Mouse (Mus musculus) limb, embryonic 12.5 days (tissue): ENCODE data around the gene Nipal1. TPM values are rescaled to one million over a fixed set of nuclear protein-coding genes. Genes with fewer than 3 reads are reported as not detected.
A peak's percentile ranks its signal among the peaks of the same experiment; 100 is the strongest.

Source experiments
- ATAC-seq: fragments of 200-750 bp; cut with Nextera tagmentation; 2 replicates; pipeline ENCODE4 v1.8.0; 2017; ENCODE audit warnings: low read depth, moderate TSS enrichment; ENCODE audit not compliant: insufficient number of reproducible peaks, insufficient read depth, low FRiP score, low TSS enrichment
- H3K27ac ChIP-seq: fragments of 300-500 bp; sonication (generic); 2 replicates; pipeline ENCODE4 v1.5.1; 2016; ENCODE audit warnings: mild to moderate bottlenecking, moderate library complexity
- H3K27me3 ChIP-seq: fragments of 300-500 bp; sonication (generic); 2 replicates; pipeline ENCODE4 v1.6.1; 2016; ENCODE audit warnings: mild to moderate bottlenecking, moderate library complexity
- H3K36me3 ChIP-seq: fragments of 300-500 bp; sonication (generic); 2 replicates; pipeline ENCODE4 v1.6.1; 2016; ENCODE audit warnings: mild to moderate bottlenecking, moderate library complexity
- H3K4me1 ChIP-seq: fragments of 300-500 bp; sonication (generic); replicated peaks from 2 replicates; pipeline ENCODE4 v1.6.1; 2016
- H3K4me2 ChIP-seq: fragments of 300-500 bp; sonication (generic); 2 replicates; pipeline ENCODE4 v1.6.1; 2016; ENCODE audit warnings: mild to moderate bottlenecking, moderate library complexity
- H3K4me3 ChIP-seq: fragments of 300-500 bp; sonication (generic); replicated peaks from 2 replicates; pipeline ENCODE4 v1.5.1; 2016; ENCODE audit warnings: mild to moderate bottlenecking
- H3K9ac ChIP-seq: fragments of 300-500 bp; sonication (generic); replicated peaks from 2 replicates; pipeline ENCODE4 v1.6.1; 2016; ENCODE audit warnings: mild to moderate bottlenecking, moderate library complexity
- H3K9me3 ChIP-seq: fragments of 300-500 bp; sonication (generic); 2 replicates; pipeline ENCODE4 v1.6.1; 2016; ENCODE audit warnings: mild to moderate bottlenecking, moderate library complexity
- WGBS: fragments of 180-500 bp; shearing (Covaris S2); methylation state at CpG from one replicate; pipeline ENCODE4 v1.1.7; 2016; 5-methylcytosine and 5-hydroxymethylcytosine counted together
- polyA plus RNA-seq: library from polyadenylated mRNA; unstranded; fragments of >200 nt; fragmentation: Nextera tagmentation; extraction: Ambion mirVana; gene quantifications from 2 replicates; pipeline ENCODE4 v1.2.1, GENCODE M21; 2016

Gene Nipal1
- polyA plus RNA-seq, result 0.76 and 0.84 TPM in 2 replicates

DNA sequence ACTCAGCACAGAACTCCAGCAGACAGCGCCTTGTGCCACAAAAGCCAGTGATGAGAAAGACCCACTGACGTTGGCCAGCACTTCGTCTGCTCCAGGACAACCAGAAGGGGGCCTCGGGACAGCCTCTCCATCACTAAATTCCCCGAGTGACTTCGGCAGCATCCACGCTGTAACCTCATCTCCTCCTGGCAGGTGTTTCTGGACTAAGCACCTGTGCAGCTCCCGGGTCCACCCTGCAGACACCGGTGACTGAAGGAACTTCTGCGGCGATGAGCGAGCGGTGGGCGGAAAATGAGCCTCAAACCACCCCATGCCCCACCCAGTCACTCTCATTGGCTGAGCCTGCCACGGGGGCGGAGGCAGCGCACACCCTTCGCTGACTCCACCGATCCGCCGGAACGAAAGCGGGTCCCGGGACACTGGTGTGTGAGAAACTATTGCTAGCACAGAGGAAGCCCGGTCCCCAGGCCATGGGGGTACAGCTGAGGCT, at the start of gene Nipal1:
Gene Nipal1, plus strand, starts transcription at position 378 of the 490 bp plus-strand sequence.
- WGBS, result under 1% methylated on average over 25 of the region's 25 CpGs
- H3K36me3 ChIP-seq, result no peaks in the 10 kb centered on the region
- H3K9me3 ChIP-seq, result no peaks in the 10 kb centered on the region
- peaks cover 8% of the 10 kb centered on the region for H3K4me1 ChIP-seq
- peak within 1 kb of the TSS; percentile 87 for H3K4me2 ChIP-seq
- peaks cover 34% of the 10 kb centered on the region; the same call in 1 of the 2 replicates for H3K27me3 ChIP-seq
- peak within 1 kb of the TSS; percentile 51 for H3K4me3 ChIP-seq
- no peak within 1 kb of the TSS for H3K27ac ChIP-seq
- peak; percentile 91 for ATAC-seq
- peak within 1 kb of the TSS; percentile 37; the same call in 1 of the 2 replicates for H3K9ac ChIP-seq

DNA sequence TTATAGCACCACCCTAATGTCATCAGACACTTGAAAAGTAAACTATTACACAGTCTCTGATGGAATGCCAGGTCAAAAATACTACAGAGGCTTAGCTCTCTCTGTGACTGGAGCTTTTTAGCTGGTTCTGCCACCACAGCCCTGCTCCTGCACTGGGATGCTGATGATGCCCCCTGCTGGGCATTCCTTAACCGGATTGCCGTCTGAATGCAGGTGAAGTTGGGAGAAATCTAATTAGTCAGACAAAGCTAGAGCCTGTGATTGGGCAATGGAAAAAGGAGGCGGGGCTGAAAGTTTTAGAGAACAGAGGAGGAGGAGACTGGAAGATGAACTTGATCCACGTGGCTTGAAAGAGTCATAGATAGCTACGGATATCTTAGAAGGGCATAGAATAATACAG, 46.6 kb upstream of the Nipal1 start:
- no peak overlapping the region for H3K4me2 ChIP-seq
- no peak overlapping the region for H3K9ac ChIP-seq
- no peak overlapping the region for H3K4me3 ChIP-seq
- H3K9me3 ChIP-seq, result no peaks in the 10 kb centered on the region
- H3K27me3 ChIP-seq, result no peaks in the 10 kb centered on the region
- no peaks in the 10 kb centered on the region for H3K36me3 ChIP-seq
- ATAC-seq, result no peak
- H3K27ac ChIP-seq, result no peak overlapping the region
- 19% methylated on average over 5 of the region's 5 CpGs for WGBS
- no peaks in the 10 kb centered on the region for H3K4me1 ChIP-seq

DNA sequence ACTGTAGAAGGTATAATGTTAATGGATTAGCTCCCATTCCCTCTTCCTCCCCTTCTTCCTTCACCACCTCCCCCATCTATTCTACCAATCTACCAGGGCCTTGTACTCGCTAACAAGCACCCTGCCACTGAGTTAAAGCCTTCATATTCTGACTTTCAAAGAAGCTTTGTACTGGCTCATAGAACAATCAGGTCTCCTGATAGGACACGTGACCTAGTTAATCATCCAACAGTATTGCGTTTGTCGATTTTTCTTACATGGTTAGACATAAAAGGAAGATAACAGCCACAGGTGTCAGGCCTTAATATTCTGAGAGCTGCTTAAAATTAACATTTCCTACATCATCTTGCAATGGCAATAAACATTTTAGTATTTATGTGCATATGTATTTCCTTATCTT, 44.5 kb upstream of the Nipal1 start:
- no peak overlapping the region for H3K27ac ChIP-seq
- no peaks in the 10 kb centered on the region for H3K36me3 ChIP-seq
- ATAC-seq, result no peak
- no peak overlapping the region for H3K9ac ChIP-seq
- no peak overlapping the region for H3K4me3 ChIP-seq
- WGBS, result 91% methylated on average over 4 of the region's 4 CpGs
- no peaks in the 10 kb centered on the region for H3K9me3 ChIP-seq
- H3K4me1 ChIP-seq, result no peaks in the 10 kb centered on the region
- H3K4me2 ChIP-seq, result no peak overlapping the region
- no peaks in the 10 kb centered on the region for H3K27me3 ChIP-seq

- H3K9ac ChIP-seq, result no peak overlapping the region
- no peak for ATAC-seq
- no peaks in the 10 kb centered on the region for H3K36me3 ChIP-seq
- H3K4me2 ChIP-seq, result no peak overlapping the region
- 85% methylated on average over 4 of the region's 4 CpGs for WGBS
- H3K27me3 ChIP-seq, result no peaks in the 10 kb centered on the region
- H3K9me3 ChIP-seq, result no peaks in the 10 kb centered on the region
- no peaks in the 10 kb centered on the region for H3K4me1 ChIP-seq
- H3K4me3 ChIP-seq, result no peak overlapping the region
- H3K27ac ChIP-seq, result no peak overlapping the region
These were observed 30.2 kb upstream of the Nipal1 start for GRCm38 (mm10) chr5:72617413-72617812.

DNA sequence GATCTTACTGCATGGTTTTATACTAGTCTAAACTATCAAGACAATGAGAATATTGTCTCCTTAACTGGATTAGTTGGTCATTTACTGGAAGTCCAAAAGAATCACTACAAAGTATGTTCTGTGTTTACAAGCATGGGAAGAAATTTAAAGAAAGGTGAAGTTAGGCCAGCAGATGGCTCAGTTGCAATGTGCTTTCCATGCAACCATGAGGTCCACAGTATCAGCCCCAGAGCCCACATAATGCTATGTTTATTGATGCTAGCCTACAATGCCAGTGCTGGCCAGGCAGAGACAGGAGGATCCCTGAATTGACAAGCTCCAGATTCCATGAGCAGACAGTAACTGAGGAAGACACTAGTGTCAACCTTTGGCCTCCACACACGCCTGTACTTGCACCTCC, 26.6 kb upstream of the Nipal1 start:
- H3K36me3 ChIP-seq, result no peaks in the 10 kb centered on the region
- no peak overlapping the region for H3K4me3 ChIP-seq
- H3K4me2 ChIP-seq, result no peak overlapping the region
- 87% methylated on average over 1 of the region's 1 CpGs for WGBS
- no peaks in the 10 kb centered on the region for H3K27me3 ChIP-seq
- ATAC-seq, result no peak
- no peak overlapping the region for H3K27ac ChIP-seq
- H3K9ac ChIP-seq, result no peak overlapping the region
- no peaks in the 10 kb centered on the region for H3K9me3 ChIP-seq
- no peaks in the 10 kb centered on the region for H3K4me1 ChIP-seq

DNA sequence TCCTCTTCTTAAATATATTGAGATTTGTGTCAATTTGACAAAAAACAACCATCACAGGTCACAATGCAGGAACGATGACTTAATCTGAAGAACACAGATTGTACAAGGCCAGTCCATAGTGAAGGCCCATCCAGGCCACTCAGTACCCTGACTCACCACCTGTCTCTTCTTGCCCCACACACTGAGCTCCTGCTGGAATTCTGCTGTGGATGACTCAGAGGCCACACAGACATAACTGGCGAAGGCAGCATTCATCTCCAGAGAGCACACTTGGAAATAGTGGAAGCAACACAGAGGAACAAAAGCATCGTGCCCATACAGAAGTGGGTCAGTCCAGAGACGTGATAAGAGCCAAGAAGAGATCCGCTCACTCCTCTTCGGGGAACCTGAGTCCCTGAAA, 17.6 kb upstream of the Nipal1 start:
- H3K9ac ChIP-seq, result no peak overlapping the region
- WGBS, result 88% methylated on average over 6 of the region's 6 CpGs

DNA sequence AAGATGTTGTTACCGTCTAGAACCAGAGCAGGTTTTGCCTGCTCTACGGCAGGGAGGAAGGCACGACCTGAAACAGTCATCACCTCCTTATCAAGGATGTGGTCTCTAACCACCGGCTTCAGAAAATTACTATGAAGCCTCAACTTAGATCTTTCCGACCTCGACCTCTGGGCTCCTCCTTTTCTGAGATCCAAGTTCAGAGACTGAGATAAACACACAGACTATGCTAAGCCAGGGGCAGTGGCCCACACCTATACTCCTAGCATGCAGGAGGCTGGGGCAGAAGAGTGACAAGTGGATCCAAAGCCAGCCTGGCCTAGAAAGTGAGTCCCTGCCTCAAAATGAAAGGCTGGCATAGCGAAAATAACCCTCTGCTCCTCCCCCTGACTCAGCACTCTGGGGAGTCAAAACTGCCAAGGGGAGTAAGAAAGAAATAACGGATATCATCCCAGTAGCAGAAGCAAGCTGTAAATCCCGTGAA, 12.8 kb upstream of the Nipal1 start:
- Histone ChIP-seq H3K27me3 (no peaks in the 10 kb centered on the region), H3K4me1 (no peaks in the 10 kb centered on the region), H3K36me3 (no peaks in the 10 kb centered on the region), H3K27ac (no peak overlapping the region), H3K4me2 (no peak overlapping the region), H3K9ac (no peak overlapping the region), H3K4me3 (no peak overlapping the region), H3K9me3 (no peaks in the 10 kb centered on the region)
- ATAC-seq, result no peak
- WGBS, result 79% methylated on average over 9 of the region's 9 CpGs

More for the DNA sequence above, 17.6 kb upstream of the Nipal1 start:
- ATAC-seq, result no peak
- no peak overlapping the region for H3K4me3 ChIP-seq
- no peaks in the 10 kb centered on the region for H3K36me3 ChIP-seq
- no peak overlapping the region for H3K27ac ChIP-seq
- H3K9me3 ChIP-seq, result no peaks in the 10 kb centered on the region
- no peak overlapping the region for H3K4me2 ChIP-seq
- no peaks in the 10 kb centered on the region for H3K27me3 ChIP-seq
- no peaks in the 10 kb centered on the region for H3K4me1 ChIP-seq

GRCm38 (mm10) chr5:72636122-72636521, 11.5 kb upstream of the Nipal1 start:
- H3K4me2 ChIP-seq, result no peak overlapping the region
- H3K9me3 ChIP-seq, result no peaks in the 10 kb centered on the region
- 35% methylated on average over 3 of the region's 3 CpGs for WGBS
- no peaks in the 10 kb centered on the region for H3K4me1 ChIP-seq
- H3K27ac ChIP-seq, result no peak overlapping the region
- H3K36me3 ChIP-seq, result no peaks in the 10 kb centered on the region
- H3K27me3 ChIP-seq, result no peaks in the 10 kb centered on the region
- H3K4me3 ChIP-seq, result no peak overlapping the region
- no peak overlapping the region for H3K9ac ChIP-seq
- no peak for ATAC-seq

DNA sequence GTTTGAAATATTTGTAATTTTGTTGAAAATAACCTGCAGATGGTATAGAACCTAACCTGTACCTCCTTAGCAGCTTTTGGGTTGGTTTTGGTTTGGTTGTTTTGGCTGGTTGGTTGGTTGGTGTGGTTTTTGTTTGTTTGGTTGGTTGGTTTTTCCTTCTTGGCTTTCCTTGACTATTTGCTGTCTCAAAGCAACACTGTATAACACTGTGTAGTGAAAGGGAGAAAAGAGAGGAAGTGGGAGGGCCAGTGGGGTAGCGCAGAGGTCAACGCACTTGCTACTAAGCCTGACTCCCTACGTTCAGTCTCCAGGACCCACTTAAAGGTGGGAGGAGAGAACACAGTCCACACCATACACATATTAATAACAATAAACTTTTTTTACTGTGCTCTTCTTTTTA, 11.0 kb upstream of the Nipal1 start:
- no peak for ATAC-seq
- WGBS, result 87% methylated on average over 3 of the region's 3 CpGs
- no peak overlapping the region for H3K27ac ChIP-seq

GRCm38 (mm10) chr5:72640072-72640471, 7.5 kb upstream of the Nipal1 start:
- peaks cover 5% of the 10 kb centered on the region; the same call in 1 of the 2 replicates for H3K27me3 ChIP-seq
- no peak for ATAC-seq
- WGBS, result 88% methylated on average over 1 of the region's 1 CpGs

More for the DNA sequence above, 11.0 kb upstream of the Nipal1 start:
- Histone ChIP-seq H3K9me3 (no peaks in the 10 kb centered on the region), H3K36me3 (no peaks in the 10 kb centered on the region), H3K4me3 (no peak overlapping the region), H3K9ac (no peak overlapping the region), H3K27me3 (no peaks in the 10 kb centered on the region), H3K4me2 (no peak overlapping the region), H3K4me1 (no peaks in the 10 kb centered on the region)

GRCm38 (mm10) chr5:72643655-72644054, 3.9 kb upstream of the Nipal1 start:
- Histone ChIP-seq H3K9me3 (no peaks in the 10 kb centered on the region), H3K9ac (no peak overlapping the region), H3K4me3 (no peak overlapping the region), H3K4me1 (peaks cover 8% of the 10 kb centered on the region), H3K36me3 (no peaks in the 10 kb centered on the region), H3K4me2 (no peak overlapping the region), H3K27ac (no peak overlapping the region), H3K27me3 (peaks cover 26% of the 10 kb centered on the region; the same call in 1 of the 2 replicates)
- no peak for ATAC-seq
- WGBS, result 62% methylated on average over 7 of the region's 7 CpGs

More at GRCm38 (mm10) chr5:72640072-72640471, 7.5 kb upstream of the Nipal1 start:
- H3K4me1 ChIP-seq, result no peaks in the 10 kb centered on the region
- no peak overlapping the region for H3K27ac ChIP-seq
- no peak overlapping the region for H3K4me2 ChIP-seq
- H3K9me3 ChIP-seq, result no peaks in the 10 kb centered on the region
- H3K36me3 ChIP-seq, result no peaks in the 10 kb centered on the region
- H3K9ac ChIP-seq, result no peak overlapping the region
- H3K4me3 ChIP-seq, result no peak overlapping the region

DNA sequence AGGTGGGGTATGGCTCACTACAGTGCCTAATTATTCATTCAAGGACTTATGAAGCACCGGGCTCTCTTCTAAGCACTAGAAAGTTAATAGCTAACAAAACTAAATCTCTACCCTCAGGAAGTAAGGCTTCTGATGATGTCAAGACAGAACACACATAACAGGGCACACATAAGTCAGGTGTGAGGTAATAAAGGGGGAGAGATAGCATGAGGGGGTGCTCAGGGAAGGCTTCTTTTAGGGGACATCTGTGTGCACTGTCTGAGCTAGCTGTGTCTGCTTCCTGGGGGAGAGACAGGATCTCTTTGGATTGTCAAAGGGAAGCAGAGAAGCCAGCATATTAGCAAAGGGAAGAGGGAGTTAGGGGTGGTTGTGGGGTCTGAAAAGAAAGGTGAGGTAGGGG, 3.4 kb upstream of the Nipal1 start, which contains the start of gene Cnga1:
Gene Cnga1, minus strand, starts transcription at position 101 of the 400 bp plus-strand sequence.
- Histone ChIP-seq H3K36me3 (no peaks in the 10 kb centered on the region), H3K9me3 (no peaks in the 10 kb centered on the region), H3K27me3 (peaks cover 31% of the 10 kb centered on the region; the same call in 1 of the 2 replicates), H3K4me3 (no peak within 1 kb of the TSS), H3K4me1 (peaks cover 8% of the 10 kb centered on the region), H3K27ac (no peak within 1 kb of the TSS), H3K4me2 (no peak within 1 kb of the TSS), H3K9ac (no peak within 1 kb of the TSS)
- WGBS, result 60% methylated on average over 1 of the region's 1 CpGs
- no peak for ATAC-seq
